Mouse (Mus musculus): ENCODE measurements around the gene Sec61g. TPM values are rescaled to one million over a fixed set of nuclear protein-coding genes. Genes with fewer than 3 reads are reported as not detected.

Sec61g gene
- 41.8 TPM for polyA plus RNA-seq (2015; fragmentation: Illumina TruSeq; extraction: RNeasy Lipid Tissue Mini Kit (QIAGEN cat#74804); ENCODE audit: low read depth, low replicate concordance)

DNA sequence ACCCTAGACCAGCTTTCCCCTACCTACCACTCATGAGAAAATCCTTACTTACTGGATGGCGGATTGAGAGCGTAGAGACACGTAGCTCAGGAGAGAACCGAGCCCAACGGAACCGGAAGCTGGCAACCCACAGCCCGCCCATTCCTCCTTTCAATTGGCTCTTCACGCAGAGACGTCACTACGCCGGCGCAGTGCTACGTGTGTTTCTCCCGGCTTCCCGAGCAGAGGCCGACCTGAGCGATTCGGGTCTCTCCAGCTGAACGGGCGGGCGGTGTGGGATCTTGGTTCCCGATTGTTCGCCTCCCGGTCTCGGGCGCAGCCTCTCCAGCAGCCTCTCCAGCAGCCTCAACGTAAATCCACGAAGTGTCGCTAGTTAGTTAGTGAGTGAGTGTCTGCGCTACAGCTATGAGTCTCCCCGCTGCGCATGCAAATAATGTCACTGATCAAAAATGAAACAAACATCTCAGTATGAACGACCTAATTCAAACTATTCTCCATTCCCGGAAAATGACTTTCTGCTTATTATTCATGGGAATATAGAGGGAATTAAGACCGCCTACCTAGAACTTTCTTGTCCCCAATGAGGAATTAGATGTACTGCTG, at the start of gene Sec61g:
Gene Sec61g, minus strand, starts transcription at position 433 of the 603 bp plus-strand sequence.

Other genes starting within 250 kb of the Sec61g start
- 4.5 TPM for gene Egfr, start 243.7 kb upstream of the Sec61g start, polyA plus RNA-seq (2015; fragmentation: Illumina TruSeq; extraction: RNeasy Lipid Tissue Mini Kit (QIAGEN cat#74804); ENCODE audit: low read depth, low replicate concordance)

All from brain, adult 10 weeks (tissue).